Mouse (Mus musculus) left cerebral cortex, adult 18-20 months (tissue): Measurements from ENCODE around the gene Tulp3. TPM values are rescaled to one million over a fixed set of nuclear protein-coding genes. Genes with fewer than 3 reads are reported as not detected.

Source experiments
- DNase-seq, 2 experiments: peaks; one replicate each; pipeline ENCODE4 v3.0.0; 2021 to 2022; ENCODE audit warnings: low spot score in 2 of 2, mixed read lengths in 1 of 2
- total RNA-seq, 2 experiments: library from RNA; stranded (reverse); gene quantifications; 2 replicates each; pipeline ENCODE4 v1.2.3; 2021

Tulp3 gene
- total RNA-seq, 2 experiments from 2014 or later: 15.4 to 18.6 TPM

DNA sequence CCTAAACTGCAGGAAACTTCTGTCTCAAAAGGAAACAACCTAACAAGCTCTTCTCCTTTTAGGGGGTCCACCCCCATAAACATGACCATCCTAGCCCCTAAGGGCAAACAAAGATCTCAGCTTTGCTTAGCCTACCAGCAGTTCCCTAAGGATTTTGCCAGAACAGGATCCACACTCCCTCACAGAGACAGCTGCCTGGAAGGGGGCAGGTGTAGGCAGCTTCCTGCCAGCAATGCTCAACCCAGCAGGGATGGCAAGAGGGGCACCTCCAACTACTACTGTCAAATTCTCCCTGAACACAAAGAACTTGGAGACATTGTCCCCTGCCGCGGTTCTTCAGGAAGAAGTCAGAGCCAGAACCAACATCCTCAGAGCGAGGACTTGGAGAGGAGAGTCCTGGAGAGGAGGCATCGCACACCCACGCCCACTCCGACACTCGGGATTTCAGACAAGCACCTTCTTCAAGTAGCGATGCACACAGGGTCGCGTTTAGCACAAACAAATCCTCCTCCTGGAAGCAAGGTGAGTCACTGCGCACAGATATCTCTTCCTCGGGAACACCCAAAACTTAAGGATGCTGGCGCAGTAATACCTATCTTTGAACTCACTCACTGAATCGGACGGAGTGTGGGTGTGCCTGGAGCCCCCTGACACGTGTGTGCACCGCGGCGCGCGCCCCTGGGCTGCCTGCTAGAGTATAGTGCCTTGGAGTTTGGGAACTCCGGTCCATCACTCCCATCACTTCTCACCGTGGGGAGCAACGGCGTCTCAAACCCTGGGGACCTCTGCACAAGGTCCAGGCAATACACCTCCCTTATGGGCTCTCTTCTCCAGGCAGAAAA is 56.1 kb downstream of the Tulp3 start:
- DNase-seq: no peak

DNA sequence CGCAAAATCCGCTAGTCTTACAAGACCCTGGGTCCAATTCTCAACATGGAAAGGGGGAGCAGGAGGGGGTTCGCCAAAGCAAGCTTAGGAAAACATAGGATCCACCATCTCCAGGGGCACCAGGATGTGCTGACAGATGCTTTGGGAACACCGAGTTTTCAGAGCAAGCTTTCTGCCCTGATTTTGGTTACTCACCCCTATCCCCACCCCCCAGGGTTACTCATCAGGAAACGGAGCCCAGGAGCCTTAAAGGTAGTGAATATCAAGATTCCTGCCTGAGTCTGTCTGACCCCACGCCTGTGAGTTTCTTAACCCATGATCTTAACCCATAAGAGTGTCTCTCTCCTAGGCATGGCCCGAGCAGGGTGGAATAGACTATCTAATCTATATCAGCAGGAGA is 57.4 kb downstream of the Tulp3 start:
- DNase-seq: no peak

DNA sequence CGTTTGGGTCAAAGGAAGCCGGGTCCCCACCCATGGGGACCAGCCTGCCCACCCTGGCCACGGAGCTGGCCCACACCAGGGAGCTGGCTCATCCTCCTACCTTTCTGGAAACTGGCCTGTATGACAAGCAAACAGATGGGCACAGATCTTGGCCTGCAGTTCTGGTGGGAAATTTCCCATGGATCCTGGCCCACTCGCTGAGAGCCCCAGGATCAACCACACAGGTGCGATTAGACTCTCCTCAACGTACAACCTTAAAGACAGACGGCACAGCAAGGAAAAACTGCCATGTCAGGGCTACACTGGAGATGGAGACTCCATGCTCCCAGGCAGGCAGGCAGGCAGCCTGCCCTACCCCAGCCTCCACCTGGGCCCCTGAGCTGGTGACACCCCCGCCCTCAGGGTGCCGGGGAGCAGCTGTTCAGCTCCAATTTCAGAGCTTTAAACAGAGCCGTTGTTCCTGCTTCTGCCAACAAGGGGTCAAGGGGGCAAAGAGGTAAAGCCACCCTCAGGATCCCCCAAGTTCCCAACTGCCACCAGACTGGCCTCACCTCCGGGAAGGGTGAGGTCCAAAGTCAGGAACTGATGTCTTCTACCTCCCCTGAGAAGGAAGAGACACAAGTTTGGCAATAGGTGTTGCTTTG is 58.8 kb downstream of the Tulp3 start:
- DNase-seq: no peak

DNA sequence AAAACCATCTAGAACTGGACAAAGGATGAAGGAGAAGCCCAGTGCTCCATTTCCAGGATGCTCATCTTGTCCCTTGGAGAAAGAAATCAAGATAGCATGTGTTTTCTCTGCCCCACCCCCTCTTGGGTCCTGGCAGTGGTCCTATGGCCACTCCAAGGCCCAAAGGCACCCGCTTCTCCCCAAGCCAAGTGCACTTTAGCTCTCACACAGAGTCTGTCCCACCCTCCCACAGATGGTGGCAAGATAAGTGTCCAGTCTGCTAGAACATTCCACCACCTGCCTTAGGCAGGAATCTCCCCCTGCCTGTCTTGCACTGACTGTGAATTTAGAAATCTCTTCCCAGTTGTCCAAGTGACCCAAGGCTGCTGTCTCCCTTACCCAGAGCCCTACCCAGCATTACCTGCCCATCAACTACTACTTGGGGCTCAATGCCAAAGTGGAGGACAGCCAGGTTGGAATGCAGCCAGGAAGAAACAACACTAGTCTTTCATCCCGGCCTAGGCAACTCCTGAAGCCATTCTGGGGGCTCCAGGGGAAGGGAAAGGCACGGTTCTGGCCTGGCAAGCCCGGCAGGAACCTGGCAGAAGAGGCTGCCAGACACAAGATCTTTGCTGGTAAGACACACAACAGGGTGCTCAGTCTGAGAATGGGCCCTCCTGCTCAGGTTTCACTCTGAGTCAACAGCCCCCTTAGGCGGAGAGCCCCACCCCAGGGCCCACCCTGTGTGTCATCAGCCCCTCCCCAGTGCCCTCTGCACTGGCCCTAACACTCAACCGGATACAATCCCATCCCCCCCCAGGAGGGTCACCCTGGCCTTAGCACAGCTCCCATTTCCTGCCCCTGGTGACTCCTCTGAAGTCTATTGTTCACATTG is 59.5 kb downstream of the Tulp3 start:
- no peak for DNase-seq

GRCm38 (mm10) chr6:128291284-128291683 is 64.4 kb downstream of the Tulp3 start:
- DNase-seq: no peak

- no peak for DNase-seq
Observed at GRCm38 (mm10) chr6:128288681-128289080, 67.0 kb downstream of the Tulp3 start.

GRCm38 (mm10) chr6:128285792-128286430 is 69.7 kb downstream of the Tulp3 start:
- peak; percentile 39 to 51 for DNase-seq

GRCm38 (mm10) chr6:128282126-128282525 is 73.5 kb downstream of the Tulp3 start:
- DNase-seq: no peak

- no peak for DNase-seq
Observed at GRCm38 (mm10) chr6:128280472-128281145, 75.0 kb downstream of the Tulp3 start.

DNA sequence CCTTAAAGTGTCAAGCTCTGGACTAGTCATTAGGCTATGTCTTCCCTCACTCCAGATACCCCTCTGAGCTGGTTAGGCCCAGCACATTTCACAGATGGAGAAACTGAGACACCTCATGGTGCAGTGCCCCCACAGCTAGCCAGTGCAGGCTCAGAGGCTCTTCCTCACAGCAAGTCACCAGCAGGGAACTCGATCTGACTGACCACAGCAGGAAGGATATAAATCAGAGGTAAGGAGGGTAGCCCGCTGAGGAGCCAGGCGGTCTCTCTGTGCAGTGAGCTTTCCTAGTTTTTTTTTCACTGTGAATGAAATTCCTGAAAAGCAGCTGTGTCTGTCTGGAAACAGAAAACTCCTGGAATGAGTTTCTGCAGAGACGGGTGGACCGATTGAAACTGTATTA is 76.0 kb downstream of the Tulp3 start:
- no peak for DNase-seq

DNA sequence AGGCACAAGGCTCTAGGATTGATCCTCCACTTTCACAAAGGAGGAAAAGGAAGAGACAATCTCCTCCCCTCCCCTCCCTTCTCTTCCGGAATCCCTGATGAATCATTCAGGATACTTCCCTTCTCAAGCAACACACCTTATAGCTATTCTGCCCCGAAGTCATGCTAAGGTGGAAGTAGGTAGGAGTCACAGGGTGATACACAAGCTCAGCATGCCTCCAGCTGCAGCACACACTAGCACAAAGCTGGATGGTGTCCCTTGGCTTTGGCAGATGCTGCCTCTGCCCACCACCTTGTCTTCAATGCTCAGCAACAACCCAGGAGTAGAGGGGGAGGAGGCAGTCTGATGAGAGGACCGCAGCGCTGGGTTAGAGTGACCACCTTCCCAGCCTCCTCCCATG is 76.6 kb downstream of the Tulp3 start:
- DNase-seq: no peak

DNA sequence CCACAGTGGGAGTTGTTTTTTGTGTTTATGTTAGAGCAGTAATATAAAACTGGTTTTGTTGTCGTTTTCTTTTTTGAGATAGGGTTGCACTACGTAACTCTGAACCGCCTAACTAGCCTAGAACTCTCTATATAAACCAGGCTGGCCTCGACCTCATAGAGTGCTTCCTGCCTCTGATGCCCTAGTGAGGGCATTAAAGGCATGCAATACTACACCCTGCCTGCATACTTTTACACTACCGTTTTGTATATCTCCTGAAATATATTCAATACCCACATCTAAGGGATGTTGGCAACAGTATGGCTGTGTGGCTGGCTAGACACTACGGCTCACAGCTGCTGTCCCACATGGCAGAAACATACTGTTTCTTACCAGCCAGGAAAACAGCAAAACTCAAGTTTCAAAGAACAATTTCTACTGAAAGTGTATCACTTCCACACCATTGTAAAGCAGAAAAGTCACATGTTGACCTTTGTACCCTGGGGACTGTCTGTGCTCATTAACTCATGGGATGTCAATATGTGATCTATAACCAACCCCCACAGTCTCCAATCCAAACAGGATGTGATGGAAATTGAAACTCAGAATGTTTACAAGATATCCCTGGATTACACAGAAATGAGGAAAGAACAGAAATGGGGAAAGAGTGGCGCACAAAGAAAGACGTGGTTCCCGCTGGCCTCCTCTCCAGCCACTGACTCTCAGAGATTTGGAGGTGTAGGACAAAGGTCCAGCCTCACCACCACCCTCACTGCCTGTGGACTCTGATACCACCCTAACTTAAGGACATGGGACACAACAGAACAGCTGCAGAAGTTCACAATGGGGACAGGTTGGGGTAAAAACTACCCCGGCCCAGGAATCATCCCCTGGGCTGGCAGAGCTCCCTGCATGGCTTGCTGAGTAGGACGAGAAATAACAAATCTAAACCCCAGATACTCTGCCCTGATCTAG is 78.2 kb downstream of the Tulp3 start:
- no peak for DNase-seq

DNA sequence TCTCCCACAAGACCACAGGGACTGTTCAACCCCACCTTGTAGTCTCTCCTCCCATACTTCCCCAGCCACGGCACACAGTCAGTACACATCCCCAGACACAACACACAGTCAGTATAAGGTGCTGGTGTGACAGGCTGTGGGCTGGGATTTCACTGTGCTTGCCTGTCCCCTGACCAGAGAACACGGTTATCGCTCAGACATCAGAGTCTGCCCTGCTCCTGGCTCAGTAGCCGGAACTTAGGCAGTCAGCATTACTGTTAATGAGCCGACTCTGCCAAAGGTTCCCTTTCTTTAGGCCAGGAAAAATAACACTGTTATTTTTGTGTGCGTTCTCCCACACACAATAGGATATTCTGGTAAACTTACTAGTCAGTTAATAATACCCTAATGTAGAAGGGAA is 79.3 kb downstream of the Tulp3 start:
- DNase-seq: no peak

GRCm38 (mm10) chr6:128275506-128276064 is 80.1 kb downstream of the Tulp3 start:
- no peak for DNase-seq

GRCm38 (mm10) chr6:128273507-128273906 is 82.1 kb downstream of the Tulp3 start:
- DNase-seq: no peak

GRCm38 (mm10) chr6:128272754-128273153 is 82.9 kb downstream of the Tulp3 start:
- DNase-seq: no peak
